Mouse (Mus musculus): Measurements from ENCODE around the gene Apoc3.
A peak's percentile ranks its signal among the peaks of the same experiment; 100 is the strongest.

Apoc3 gene

DNA sequence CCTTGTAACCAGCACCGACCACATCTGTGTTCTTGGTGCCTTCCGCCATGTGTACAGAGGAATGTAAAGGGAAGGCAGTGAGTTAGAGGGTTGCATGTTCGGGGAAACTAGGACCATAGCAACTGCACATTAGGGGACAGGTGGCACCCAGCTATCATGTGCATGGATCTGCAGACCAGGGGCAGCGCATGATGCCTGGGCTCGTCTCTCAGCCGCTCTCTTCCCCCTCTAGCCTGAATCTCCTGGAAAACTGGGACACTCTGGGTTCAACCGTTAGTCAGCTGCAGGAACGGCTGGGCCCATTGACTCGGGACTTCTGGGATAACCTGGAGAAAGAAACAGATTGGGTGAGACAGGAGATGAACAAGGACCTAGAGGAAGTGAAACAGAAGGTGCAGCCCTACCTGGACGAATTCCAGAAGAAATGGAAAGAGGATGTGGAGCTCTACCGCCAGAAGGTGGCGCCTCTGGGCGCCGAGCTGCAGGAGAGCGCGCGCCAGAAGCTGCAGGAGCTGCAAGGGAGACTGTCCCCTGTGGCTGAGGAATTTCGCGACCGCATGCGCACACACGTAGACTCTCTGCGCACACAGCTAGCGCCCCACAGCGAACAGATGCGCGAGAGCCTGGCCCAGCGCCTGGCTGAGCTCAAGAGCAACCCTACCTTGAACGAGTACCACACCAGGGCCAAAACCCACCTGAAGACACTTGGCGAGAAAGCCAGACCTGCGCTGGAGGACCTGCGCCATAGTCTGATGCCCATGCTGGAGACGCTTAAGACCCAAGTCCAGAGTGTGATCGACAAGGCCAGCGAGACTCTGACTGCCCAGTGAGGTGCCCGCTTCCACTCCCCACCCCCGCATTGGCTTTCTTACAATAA is 5.6 kb downstream of the Apoc3 start:
- DNase-seq, result peak; percentile 91 to 93

DNA sequence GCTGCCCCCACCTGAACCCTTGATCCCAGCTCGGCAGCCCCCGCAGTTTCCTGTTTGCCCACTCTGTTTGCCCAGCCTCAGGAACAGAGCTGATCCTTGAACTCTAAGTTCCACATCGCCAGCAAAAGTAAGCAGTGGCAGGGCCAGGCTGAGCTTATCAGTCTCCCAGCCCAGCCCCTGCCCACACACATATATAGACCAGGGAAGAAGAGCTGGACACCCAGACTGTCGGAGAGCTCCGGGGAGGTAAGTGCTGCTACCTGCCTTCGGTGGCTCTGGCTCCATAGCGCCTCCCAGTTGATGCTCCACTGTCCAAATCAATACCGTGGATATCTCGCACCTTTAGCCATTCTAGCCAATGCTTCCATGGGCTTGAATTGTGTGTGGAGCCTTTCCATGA is 6.9 kb downstream of the Apoc3 start, which contains the start of gene Apoa1:
Apoa1 (plus strand) TSS at position 90 of the 400 bp plus-strand sequence.
- DNase-seq, result no peak

DNA sequence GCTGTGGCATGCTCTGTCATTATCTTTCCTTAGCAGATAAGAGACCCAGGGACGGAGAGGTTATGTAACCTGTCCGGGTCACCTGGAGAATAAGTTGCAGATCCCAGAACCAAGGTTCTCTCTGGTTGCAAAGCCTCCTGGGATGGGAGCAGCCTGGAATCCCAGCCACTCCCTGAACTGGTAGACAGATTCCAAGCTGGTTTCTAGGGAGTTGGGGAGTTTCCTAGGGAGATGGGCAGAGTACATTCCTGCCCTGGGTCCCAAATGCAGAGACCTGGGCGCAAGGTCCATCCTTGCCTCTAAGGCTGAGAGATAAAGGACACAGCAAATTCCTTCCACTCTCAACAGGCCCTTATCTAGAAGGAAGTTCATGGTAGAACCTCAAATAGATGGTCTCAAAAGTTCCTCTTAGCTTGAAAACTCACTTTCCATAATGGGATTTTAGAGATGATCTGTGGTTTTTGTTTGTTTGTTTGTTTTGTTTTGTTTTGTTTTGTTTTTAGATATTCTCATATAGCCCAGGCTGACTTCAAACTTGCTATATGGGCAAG is 8.3 kb downstream of the Apoc3 start:
- no peak for DNase-seq

DNA sequence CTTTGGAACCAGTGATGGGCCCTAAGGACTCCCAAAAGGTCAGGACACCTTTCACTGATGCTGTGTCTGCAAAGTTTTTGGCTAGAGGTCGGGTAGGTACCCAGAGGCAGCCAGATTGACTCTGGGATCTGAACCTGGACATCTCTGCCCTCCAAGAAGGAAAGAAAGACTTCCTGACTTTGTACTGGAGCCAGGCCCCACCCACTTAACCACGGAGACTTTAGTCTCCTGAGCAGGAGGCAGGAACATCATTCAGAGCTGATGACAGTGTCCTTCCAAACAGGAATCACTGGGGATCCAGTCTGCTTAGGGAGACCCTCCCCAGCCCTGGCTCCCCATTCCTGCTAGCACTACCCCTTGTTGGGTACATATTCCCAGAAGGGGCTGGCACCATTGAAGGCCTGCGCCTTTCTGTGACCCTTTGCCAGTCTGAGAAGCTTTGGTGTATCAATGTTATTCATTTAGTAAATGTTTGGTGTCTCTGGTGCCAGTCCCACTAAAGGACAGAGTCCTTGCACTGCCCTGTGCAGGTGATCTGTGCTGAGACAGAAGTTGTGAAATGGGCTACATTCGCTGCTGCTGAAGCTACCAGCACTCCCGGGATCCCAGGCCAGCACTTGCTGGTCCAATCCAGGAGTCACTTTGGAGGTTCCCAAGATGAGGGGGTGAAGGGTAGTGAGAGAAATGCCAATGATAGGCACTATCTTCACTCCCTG is 10.3 kb downstream of the Apoc3 start:
- peak in 1 of 2 experiments; percentile 65 for DNase-seq

DNA sequence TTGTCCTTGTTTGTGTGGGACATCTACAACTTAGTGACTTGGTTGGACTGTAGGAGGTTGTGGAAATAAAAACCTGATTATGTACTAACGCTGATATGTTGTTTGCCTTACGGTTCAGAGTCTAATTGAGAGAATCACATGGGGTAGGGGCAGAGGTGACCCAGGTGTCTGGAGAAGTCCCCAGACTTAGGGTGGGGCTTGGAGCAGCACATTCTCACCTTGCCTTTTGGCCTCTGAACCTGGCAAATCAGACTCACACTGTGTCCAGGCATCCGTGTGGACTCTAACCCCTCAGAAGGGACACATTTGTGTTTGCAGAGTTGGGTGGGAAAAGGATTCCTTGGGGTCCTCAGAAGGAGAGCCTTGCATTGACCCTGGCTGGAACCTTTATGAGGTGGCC is 11.3 kb downstream of the Apoc3 start:
- peak in 1 of 2 experiments; percentile 47 for DNase-seq

DNA sequence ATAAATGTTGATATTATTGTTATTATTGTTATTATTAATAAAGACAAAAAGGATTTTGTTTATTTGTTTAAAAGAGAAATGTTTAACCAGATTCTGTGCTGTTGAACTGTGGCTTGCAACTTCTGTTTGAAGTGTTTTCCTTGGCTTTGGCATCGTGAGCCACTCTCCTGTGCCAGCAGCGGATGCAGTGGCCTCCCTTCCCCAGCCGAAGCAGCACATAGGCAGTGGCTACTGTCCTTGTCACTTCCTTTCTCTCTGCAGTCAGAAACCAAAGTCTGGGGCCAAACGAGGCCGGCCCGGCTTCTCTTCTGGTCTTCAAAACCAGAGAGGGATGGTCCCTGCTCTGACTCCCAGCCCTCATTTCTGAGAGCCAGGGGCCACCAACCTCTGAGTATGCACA is 12.3 kb downstream of the Apoc3 start:
- peak in 1 of 2 experiments; percentile 49 for DNase-seq

DNA sequence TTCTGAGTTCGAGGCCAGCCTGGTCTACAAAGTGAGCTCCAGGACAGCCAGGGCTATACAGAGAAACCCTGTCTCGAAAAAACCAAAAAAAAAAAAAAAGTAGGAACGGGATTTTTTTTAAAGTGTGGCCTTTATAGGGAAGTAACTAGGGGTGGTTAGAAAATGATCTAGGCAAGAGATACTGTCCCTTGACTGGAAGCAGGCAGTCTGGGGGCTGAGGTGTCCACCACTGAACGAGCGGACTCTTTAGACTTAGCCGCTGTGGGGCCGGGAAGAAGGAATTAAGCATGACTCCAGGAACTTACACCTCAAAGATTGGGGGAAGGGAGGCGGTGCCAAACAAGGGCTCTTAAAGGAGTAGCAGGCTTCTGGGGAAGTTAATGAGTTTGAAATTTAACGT is 17.3 kb downstream of the Apoc3 start:
- DNase-seq, result no peak

DNA sequence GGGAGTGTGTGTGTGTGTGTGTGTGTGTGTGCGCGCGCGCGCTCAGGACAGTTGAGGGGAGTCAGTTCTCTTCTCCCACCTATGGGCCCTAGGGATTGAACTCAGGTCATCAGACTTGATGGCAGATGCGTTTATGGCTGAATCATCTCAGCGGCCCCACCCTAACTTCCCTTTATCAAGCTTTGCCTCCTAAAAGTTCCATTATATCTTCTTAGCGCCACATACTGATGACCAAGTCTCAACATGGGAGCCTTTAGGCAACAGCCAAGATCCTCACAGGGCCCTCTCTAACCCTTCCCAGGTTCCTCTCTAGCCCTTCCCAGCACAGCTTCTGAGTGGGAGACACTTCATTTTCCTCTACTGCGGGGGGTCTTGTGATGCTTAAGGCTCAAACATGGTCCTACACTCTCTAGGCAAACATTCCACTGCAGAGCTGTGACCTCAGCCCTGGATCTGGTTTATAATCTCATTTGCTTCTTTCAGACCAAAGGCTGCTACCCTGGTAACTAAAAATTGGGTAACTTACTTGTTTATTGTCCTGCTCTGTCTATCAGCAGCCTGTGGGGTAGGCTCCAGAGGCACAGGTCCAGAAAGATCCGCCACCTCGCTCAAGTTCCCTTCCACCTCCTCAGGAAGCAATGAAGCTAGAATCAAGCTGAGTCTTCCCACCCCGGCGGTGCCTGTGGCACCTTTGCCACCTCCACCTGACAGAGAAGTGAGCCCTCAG is 18.5 kb downstream of the Apoc3 start:
- no peak for DNase-seq

DNA sequence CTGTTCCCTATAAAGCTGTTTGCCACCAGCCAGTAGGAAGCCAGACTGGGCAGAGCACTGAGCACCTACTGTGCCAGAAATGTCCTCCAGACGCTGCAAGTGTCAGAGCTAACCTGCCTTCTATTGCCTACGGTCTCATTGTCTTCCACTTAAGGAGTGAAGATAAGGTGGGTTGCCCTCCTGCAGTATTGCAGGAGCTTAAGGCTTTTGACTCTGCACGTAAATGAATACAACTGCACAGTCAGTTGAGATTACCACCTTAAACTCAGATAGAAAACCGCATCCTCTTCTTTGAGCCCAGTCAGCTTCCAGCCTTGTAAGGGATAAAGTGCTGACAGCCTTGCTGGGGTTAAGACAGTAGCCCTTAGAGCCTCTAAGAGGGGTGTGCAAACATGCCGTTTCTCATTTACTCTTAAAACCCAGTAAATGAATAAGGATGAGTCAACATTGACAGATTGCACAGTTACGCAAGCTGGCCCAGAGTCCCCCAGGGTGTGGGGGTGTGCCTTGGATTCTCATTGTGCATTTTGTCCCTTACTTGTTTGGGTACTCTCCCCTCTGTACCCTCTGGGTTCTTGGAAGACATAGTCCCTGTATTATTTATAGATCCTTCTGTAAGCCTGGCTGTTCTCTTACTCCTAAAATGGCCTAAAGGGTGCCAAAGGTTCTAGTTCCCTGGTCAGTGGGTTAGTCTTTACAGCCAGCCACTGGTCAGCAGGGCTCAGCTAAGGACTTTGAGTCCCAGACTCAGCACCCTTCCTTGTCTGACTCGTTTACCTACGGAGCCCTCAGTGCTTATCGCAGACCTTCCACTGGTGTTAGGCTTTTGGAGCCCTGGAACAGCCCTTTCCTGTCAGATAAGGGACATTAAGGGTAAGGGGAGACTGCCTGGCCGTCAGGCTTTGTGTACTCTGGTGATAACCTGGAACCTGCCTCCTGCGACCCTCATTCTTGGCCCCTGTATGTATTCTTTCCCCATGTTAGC is 19.8 kb downstream of the Apoc3 start:
- peak; percentile 51 to 57 for DNase-seq

DNA sequence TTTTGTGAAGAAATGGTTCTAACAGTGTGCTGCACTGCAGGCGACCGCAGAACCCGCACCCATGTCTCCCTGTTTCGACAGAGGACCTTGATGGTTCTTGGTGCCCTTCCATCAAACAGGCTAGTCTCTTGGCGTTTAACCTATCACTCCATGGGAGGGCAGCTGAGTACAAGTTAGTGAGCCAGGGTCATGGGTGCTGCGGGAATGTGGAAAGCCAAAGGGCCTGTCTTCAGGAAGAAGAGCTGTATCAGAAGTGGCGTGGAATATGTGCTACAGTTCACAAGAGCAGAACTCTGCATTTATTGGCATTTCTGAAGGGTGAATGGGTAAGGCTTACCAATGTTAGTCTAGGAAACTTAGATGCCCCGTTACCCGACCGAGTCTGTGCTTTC is 20.5 kb downstream of the Apoc3 start:
- no peak for DNase-seq

DNA sequence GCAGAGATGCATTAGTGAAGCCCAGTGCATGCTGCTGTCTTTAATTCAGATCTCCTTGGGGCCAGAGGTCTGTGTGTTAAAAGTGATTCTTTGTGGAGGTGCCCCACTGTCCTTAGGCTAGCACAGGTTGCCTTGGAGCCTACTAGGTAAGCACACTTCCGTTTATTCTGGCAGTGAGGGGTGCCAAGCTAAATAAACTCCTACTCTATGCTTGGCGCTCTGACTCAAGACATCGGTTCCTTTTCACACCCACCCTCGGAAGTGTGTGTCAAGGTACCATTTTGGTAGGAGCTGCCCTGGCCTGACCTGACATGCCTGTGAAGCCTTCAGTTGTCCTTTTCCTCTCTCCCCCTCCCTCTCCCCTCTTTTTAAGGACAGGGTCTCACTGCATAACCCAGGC is 21.2 kb downstream of the Apoc3 start:
- DNase-seq, result no peak

DNA sequence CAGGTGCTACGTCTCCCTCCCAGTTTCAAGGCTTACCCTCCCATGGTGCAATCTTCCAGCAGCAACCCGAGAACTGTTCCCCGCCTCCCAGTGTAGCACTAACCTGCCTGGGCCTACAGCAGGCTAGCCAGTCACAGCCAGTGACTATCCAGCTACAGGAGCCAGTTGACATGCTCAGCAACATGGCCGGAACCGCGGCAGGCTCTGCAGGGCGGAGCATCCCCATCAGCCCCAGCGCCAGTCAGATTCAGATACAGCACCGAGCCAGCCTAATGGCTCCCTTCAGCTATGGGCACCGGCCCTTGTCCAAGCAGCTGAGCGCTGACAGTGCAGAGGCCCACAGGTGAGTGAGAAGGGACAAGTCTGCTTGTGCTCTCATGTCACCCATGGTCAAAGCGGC is 25.0 kb downstream of the Apoc3 start:
- no peak for DNase-seq

DNA sequence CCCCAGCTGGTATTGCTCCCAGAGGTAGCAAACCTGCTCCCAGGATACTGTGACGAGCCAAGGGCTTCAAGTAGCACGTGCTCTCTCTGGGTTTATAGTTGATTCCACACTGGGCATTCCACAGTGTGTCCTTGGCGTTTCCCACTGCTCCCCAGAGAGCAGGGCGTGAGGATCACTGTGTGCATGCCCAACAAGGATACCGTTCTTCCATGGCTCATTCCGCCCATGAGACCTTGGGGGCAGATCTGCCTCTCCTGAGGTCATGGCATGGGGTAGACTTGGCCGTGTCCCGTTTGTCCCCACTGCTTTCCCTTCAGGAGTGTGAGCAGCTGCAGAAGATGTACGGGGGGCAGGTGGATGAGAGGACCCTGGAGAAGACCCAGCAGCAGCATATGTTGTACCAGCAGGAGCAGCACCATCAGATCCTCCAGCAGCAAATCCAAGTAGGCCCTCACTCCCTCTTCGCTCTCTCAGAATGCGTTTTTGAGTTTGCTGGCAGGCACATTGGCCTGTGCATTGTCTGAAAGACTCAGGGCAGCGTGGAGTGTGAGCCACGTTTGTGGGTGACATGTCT is 26.9 kb downstream of the Apoc3 start:
- no peak for DNase-seq

DNA sequence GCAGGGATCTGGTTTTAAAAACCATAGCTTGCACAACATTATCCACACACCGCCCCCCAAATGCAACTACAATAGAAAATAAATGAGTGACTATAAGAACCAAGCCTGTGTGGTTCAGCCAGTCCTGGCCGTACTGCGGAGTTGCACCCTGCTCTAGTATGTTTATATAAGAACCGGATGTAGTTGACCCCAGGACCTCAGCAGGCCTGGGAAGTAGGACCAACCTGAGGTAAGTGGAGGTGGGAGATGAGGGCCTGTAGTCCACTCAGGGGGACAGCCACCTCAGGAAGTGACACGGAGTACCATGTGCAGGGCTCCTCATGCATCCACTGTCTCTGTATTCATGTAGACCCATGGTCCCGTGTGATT is 28.0 kb downstream of the Apoc3 start:
- no peak for DNase-seq

DNA sequence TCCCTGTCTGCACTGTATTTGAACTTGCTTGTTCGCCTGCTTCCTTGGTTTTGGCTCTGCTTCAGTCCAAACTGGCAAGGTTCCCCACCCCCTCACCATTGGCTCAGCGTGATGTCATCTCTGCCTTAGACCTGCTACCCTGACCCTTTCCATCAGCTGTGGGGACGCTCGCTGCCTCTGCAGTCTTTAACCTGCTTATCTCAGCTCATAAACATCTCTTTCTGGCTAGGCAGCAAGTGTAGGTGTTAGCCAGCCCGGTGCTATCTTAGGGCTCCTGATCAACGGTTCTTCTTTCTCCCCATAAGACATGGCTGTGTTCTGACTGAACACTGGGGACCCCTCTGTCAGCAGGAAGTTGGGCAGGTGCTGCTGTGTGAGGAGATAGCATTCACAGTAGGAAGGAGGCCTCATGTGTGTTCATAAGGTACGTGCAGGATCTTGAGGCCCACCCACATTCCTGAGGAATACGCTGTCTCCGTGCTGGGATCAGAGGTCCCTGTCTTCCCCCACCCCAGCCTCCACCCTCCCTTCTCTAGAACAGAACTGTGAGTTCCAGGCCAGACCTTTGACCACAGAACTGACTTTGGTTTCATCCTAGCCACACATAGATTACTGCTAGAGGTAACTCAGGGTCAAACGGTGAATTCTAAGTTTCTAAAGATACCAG is 28.5 kb downstream of the Apoc3 start:
- peak; percentile 77 to 88 for DNase-seq

DNA sequence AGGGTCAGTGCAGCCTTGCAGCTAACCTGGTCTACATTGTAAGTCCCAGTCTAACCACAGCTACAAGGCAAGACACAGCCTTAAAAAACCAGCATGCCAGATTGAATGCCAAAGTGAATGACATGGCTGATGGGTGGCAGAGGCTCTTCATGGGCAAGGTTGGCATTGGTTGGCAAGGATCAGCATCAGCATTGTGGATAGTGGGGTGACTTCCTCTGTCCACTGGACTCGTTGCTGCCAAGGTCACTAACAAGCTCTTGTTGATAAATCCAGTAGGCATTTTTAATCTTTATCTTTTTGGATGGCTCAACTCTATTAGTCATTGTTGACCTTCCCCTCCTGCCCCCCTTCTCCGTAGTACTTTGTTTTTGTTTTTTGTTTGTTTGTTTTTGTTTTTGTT is 35.8 kb downstream of the Apoc3 start:
- DNase-seq, result no peak

DNA sequence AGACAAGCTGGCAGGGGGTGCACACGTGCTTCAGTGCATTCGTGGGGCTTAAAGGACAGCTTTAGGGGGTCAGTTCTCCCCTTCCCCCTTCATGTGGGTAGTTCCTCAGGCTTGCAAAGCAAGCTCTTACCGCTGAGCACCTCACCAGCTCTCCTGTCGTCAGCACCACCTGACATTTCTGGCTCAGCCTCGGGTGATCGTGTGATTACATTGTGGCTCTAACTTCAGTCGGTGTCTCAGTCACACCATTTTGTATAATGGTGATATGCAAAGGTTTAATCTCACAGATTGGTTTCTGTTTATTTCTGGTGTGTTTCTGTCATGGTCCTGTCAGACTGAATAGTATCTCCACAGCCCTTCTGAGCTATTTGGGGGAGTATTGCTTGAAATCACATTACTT is 36.5 kb downstream of the Apoc3 start:
- DNase-seq, result no peak

DNA sequence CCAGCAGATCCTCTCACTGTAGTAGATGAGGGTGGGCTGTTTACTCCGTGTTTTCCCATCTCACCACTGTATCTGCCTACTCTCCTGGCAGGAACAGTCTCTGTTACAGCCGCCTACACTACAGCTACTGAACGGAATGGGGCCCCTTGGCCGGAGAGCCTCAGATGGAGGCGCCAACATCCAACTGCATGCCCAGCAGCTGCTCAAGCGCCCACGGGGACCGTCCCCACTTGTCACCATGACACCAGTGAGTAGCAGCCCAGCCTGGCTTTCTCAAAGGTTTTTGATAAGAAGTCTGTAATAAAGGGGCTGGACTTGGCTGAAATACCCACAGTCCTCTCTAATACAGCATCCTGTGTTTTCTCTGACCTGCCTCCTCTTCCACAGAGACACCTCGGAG is 37.0 kb downstream of the Apoc3 start:
- DNase-seq, result no peak

DNA sequence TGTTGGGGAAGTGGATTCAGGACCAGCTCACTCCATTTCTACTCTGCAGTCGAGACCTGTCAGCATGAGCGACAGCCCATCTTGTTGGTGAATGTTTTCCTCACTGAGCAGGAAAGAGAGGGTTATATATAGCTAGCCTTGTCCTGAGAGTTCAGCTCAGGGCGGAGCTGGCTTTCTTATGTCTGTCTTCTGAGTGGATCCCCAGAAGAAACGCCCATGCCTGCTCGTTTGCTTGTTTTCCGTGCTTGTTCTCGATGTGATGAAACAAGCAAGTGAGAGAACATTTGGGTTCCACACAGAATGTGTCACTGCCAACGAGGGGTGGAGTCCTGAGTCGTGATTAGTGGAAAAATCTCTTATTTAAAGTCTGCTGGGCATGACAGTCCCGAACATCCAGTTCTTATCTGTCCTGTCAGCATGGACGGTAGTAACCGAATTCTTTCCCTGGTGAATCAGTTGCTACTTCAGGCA is 38.7 kb downstream of the Apoc3 start:
- DNase-seq, result peak; percentile 29 to 73

DNA sequence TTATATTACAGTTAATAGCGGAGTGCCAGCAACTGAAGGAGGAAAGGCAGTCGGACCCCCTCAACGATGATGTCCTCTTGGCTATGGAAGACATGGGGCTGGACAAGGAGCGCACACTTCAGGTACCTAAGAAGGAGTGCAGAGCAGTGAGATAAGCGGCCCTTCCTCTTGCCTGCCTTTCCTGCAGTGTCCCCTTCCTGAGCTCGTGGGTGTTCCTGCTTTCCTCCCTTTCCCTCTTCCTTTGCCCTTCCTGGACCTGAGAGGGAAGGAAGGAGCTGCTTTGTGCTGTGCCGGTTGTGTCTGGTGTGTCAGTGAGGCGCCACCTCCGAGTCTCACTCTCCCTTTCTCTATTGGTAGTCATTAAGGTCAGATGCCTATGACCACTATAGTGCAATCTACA is 40.6 kb downstream of the Apoc3 start:
- DNase-seq, result no peak

DNA sequence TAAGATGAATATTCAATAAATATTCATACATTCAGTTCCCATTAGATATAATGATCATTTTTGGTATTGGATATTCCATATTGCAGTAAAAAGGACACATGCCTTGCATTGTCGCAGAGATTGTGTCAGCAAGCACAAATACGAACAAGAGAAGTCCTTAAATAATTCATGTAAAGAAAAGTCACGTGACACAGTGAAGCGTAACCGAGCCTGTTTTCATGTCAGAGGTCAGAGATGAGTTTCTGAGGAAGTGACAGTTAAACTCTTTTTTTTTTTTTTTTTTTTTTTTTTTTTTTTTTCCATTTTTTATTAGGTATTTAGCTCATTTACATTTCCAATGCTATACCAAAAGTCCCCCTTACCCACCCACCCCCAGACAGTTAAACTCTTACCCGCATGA is 42.8 kb downstream of the Apoc3 start:
- no peak for DNase-seq
